Mouse (Mus musculus) thymus, adult 2 months (tissue): ENCODE data around the gene Serpinb3a.

Experiments
- CTCF ChIP-seq: fragments of 200-500 bp; IDR thresholded peaks from 2 replicates; pipeline ENCODE4 v1.5.1; 2012; ENCODE audit warnings: mild to moderate bottlenecking, control low read depth, low read length, moderate library complexity, borderline replicate concordance; ENCODE audit not compliant: control insufficient read depth, poor library complexity, insufficient read depth; ENCODE audit errors: extremely low read depth
- POLR2A ChIP-seq: fragments of 200-500 bp; IDR thresholded peaks from 2 replicates; pipeline ENCODE4 v1.6.1; 2012; ENCODE audit warnings: mild to moderate bottlenecking, low read length, control low read depth, moderate library complexity; ENCODE audit not compliant: control insufficient read depth, poor library complexity, insufficient read depth; ENCODE audit errors: extremely low read depth

DNA sequence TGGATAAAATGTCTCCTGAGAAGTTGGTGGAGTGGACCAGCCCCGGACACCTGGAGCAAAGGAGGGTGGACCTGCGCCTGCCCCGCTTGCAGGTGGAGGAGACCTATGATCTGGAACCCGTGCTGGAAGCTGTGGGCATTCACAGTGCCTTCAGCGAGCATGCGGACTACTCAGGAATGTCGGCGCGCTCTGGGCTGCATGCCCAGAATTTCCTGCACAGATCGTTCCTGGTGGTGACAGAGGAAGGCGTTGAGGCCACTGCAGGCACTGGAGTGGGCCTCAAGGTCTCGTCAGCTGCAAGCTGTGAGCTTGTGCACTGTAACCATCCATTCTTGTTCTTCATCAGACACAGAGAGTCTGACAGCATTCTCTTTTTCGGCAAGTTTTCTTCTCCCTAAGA is 51.7 kb downstream of the Serpinb3a start:
- TF ChIP-seq CTCF (no peak), POLR2A (no peak)
